Comparison of ENCODE assay signal across 8 mouse cellular contexts in the genomic region with DNA sequence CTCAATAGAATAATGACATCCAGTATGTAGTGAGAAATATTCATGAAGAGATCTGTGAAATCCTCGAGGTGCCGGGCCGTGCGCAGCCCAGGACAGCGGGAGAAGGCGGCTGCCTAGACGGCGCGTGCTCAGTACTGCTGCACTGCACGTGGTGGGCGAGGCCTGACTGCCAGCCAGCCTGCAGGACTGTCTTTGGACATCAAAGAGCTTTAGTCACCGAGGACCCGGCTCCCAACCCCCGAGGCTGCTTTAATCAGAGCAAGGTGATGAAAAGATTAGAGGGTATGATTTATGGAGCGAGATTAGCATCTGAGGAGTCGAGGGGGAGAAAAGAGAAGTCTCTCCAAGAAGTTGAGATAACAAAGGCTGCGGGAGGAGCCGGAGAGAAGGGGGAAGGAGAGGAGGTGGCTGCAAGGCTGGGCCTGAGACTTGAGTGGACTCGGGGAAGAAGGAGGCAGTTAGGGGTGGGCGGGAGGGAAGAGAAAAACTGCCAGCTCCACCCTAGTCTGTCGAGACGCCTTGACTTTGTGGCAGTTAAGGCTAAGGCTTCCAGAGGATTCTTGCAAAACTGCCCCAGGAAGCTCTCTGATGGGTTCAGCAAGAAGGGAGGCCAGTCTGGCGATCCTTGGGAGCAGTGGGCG.
DNase-seq lines count a peak whose midpoint lies in the region; ATAC-seq and TF ChIP-seq lines count a peak whose summit lies in the region.

No protein-coding gene starts in this region.

- no peak overlapping the region for H3K9ac ChIP-seq in kidney, embryonic 14.5 days (ENCODE audit: low read depth, low read length)
- no peak overlapping the region for H3K9ac ChIP-seq in embryonic facial prominence, embryonic 11.5 days (replicated peaks; ENCODE audit: low read length)
- no peak overlapping the region for H3K9ac ChIP-seq in limb, embryonic 14.5 days (ENCODE audit: low read depth, low read length, severe bottlenecking)

- 14% methylated on average over 24 of the region's 24 CpGs for WGBS in kidney, embryonic 14.5 days
- 19% methylated on average over 24 of the region's 24 CpGs for WGBS in kidney, adult 2 months
- 36% methylated on average over 23 of the region's 24 CpGs for WGBS in embryonic facial prominence, embryonic 11.5 days
- 5% methylated on average over 23 of the region's 24 CpGs for WGBS in limb, embryonic 14.5 days

- 0 out of 2 replicates have a peak, but pooled peaks cover 7% of the 10 kb centered on the region for H3K4me1 ChIP-seq in kidney, embryonic 14.5 days (ENCODE audit: control insufficient read depth, insufficient read depth, low read length)
- H3K4me1 ChIP-seq in kidney, adult 2 months (ENCODE audit: control insufficient read depth, insufficient read depth, low read length), result no peaks in the 10 kb centered on the region
- no peaks in the 10 kb centered on the region for H3K4me1 ChIP-seq in embryonic facial prominence, embryonic 11.5 days (ENCODE audit: control insufficient read depth, insufficient read depth, low read length)
- no peaks in the 10 kb centered on the region; the same call in none of the 2 replicates for H3K4me1 ChIP-seq in limb, embryonic 14.5 days (ENCODE audit: control insufficient read depth, insufficient read depth, low read length)

- DNase-seq in kidney, adult 2 months, result no peak
- peak; percentile 36 for DNase-seq in adrenal gland, adult 2 months
- DNase-seq in embryonic facial prominence, embryonic 11.5 days (ENCODE audit: low spot score), result peak; percentile 20
- peak; percentile 49 for DNase-seq in limb, embryonic 14.5 days (ENCODE audit: low spot score)
- DNase-seq in urinary bladder, postnatal 25 days (ENCODE audit: low spot score), result peak; percentile 27
- no peak for DNase-seq in T-cell, adult 2 months (ENCODE audit: low spot score)

- H3K4me2 ChIP-seq in kidney, embryonic 14.5 days (replicated peaks; ENCODE audit: low read depth, low read length), result 0 out of 2 replicates have a peak overlapping the region, but pooled peaks have one; percentile 8
- no peak overlapping the region for H3K4me2 ChIP-seq in embryonic facial prominence, embryonic 11.5 days (ENCODE audit: low read depth, low read length)
- H3K4me2 ChIP-seq in limb, embryonic 14.5 days (replicated peaks; ENCODE audit: low read depth, low read length, severe bottlenecking), result 0 out of 2 replicates have a peak overlapping the region, but pooled peaks have one; percentile 13

- ATAC-seq in kidney, embryonic 14.5 days (ENCODE audit: low FRiP score, low TSS enrichment), result peak; percentile 72; the same call in 1 of the 2 replicates
- ATAC-seq in embryonic facial prominence, embryonic 11.5 days (replicated peaks; ENCODE audit: insufficient number of reproducible peaks, low FRiP score, low TSS enrichment, low read depth), result peak; percentile 84; the same call in 1 of the 2 replicates
- no peak; the same call in 1 of the 2 replicates for ATAC-seq in limb, embryonic 14.5 days (ENCODE audit: low FRiP score, low read depth)
- ATAC-seq in granulocyte monocyte progenitor cell, adult 5-6 weeks (replicated peaks; ENCODE audit: poor library complexity, severe bottlenecking), result no peak

- TF ChIP-seq CTCF in kidney, adult 2 months (conservative IDR thresholded peaks at IDR 0.05; ENCODE audit: insufficient read depth, insufficient read length, low read depth, low read length), result no peak

- no peaks in the 10 kb centered on the region for H3K36me3 ChIP-seq in kidney, embryonic 14.5 days (ENCODE audit: control insufficient read depth, insufficient read depth, low read length)
- no peaks in the 10 kb centered on the region for H3K36me3 ChIP-seq in kidney, adult 2 months (ENCODE audit: control insufficient read depth, insufficient read depth, low read length)
- no peaks in the 10 kb centered on the region for H3K36me3 ChIP-seq in embryonic facial prominence, embryonic 11.5 days (replicated peaks; ENCODE audit: control insufficient read depth, insufficient read depth, low read depth, low read length)
- H3K36me3 ChIP-seq in limb, embryonic 14.5 days (ENCODE audit: control insufficient read depth, insufficient read depth, low read length), result no peaks in the 10 kb centered on the region

- H3K27me3 ChIP-seq in kidney, embryonic 14.5 days (ENCODE audit: control insufficient read depth, insufficient read depth, low read length), result peaks cover 17% of the 10 kb centered on the region
- H3K27me3 ChIP-seq in kidney, adult 2 months (replicated peaks; ENCODE audit: control insufficient read depth, insufficient read depth, low read length), result no peaks in the 10 kb centered on the region
- no peaks in the 10 kb centered on the region for H3K27me3 ChIP-seq in embryonic facial prominence, embryonic 11.5 days (ENCODE audit: control insufficient read depth, insufficient read depth, low read length)
- H3K27me3 ChIP-seq in limb, embryonic 14.5 days (ENCODE audit: control insufficient read depth, insufficient read depth, low read length), result peaks cover 10% of the 10 kb centered on the region; the same call in 1 of the 2 replicates

- H3K27ac ChIP-seq in kidney, embryonic 14.5 days (ENCODE audit: low read depth, low read length), result no peak overlapping the region
- H3K27ac ChIP-seq in kidney, adult 2 months (ENCODE audit: insufficient read depth, low read depth, low read length), result no peak overlapping the region
- no peak overlapping the region for H3K27ac ChIP-seq in embryonic facial prominence, embryonic 11.5 days (replicated peaks; ENCODE audit: low read depth, low read length)
- no peak overlapping the region for H3K27ac ChIP-seq in limb, embryonic 14.5 days (replicated peaks; ENCODE audit: low read depth, low read length)

- no peak for TF ChIP-seq POLR2A in kidney, adult 2 months (IDR thresholded peaks at IDR 0.05; ENCODE audit: low read depth, low read length)
- no peak for TF ChIP-seq POLR2A in limb, embryonic 14.5 days (IDR thresholded peaks at IDR 0.05; ENCODE audit: borderline replicate concordance, extremely low read depth, insufficient read depth, insufficient read length)

- no peaks in the 10 kb centered on the region for H3K9me3 ChIP-seq in kidney, embryonic 14.5 days (ENCODE audit: control insufficient read depth, low read length)
- no peaks in the 10 kb centered on the region for H3K9me3 ChIP-seq in embryonic facial prominence, embryonic 11.5 days (replicated peaks; ENCODE audit: control insufficient read depth, low read length)
- no peaks in the 10 kb centered on the region for H3K9me3 ChIP-seq in limb, embryonic 14.5 days (ENCODE audit: control insufficient read depth, low read length)

- H3K4me3 ChIP-seq in kidney, embryonic 14.5 days (ENCODE audit: low read length), result no peak overlapping the region
- H3K4me3 ChIP-seq in kidney, adult 2 months (ENCODE audit: insufficient read depth, low read depth, low read length), result no peak overlapping the region
- no peak overlapping the region for H3K4me3 ChIP-seq in embryonic facial prominence, embryonic 11.5 days (ENCODE audit: low read depth, low read length)
- no peak overlapping the region for H3K4me3 ChIP-seq in limb, embryonic 14.5 days (replicated peaks; ENCODE audit: low read length)

Comparison
In these comparisons a context has a peak if more than half of its experiments do, and no peak if none do; other contexts are left out.
1. ATAC-seq: peak in kidney, embryonic 14.5 days (single experiment) and embryonic facial prominence, embryonic 11.5 days (single experiment); none in limb, embryonic 14.5 days (single experiment) and granulocyte monocyte progenitor cell, adult 5-6 weeks (single experiment).
2. DNase-seq: peak in adrenal gland, adult 2 months (single experiment), embryonic facial prominence, embryonic 11.5 days (single experiment), limb, embryonic 14.5 days (single experiment) and urinary bladder, postnatal 25 days (single experiment); none in kidney, adult 2 months (single experiment) and T-cell, adult 2 months (single experiment).